Mouse (Mus musculus) limb, embryonic 10.5 days (tissue): Measurements from ENCODE around the gene Psmd12. TPM values are rescaled to one million over a fixed set of nuclear protein-coding genes. Genes with fewer than 3 reads are reported as not detected.

Experiments used
- DNase-seq: peaks from one replicate; pipeline ENCODE4 v3.0.0-alpha.2; 2017; ENCODE audit warnings: low spot score
- H3K27ac ChIP-seq: fragments of 300-500 bp; sonication (generic); 2 replicates; pipeline ENCODE4 v1.5.1; 2016; ENCODE audit warnings: mild to moderate bottlenecking
- H3K27me3 ChIP-seq: fragments of 300-500 bp; sonication (generic); 2 replicates; pipeline ENCODE4 v1.6.1; 2016; ENCODE audit warnings: low read depth, mild to moderate bottlenecking; ENCODE audit not compliant: poor library complexity, severe bottlenecking
- H3K36me3 ChIP-seq: fragments of 300-500 bp; sonication (generic); 2 replicates; pipeline ENCODE4 v1.6.1; 2016; ENCODE audit warnings: mild to moderate bottlenecking, moderate library complexity
- H3K4me1 ChIP-seq: fragments of 300-500 bp; sonication (generic); 2 replicates; pipeline ENCODE4 v1.6.1; 2016
- H3K4me3 ChIP-seq: fragments of 300-500 bp; sonication (generic); 2 replicates; pipeline ENCODE4 v1.5.1; 2016; ENCODE audit warnings: mild to moderate bottlenecking, moderate library complexity
- H3K9me3 ChIP-seq: fragments of 300-500 bp; sonication (generic); replicated peaks from 2 replicates; pipeline ENCODE4 v1.6.1; 2016; ENCODE audit warnings: mild to moderate bottlenecking
- WGBS: fragments of 180-500 bp; shearing (Covaris S2); methylation state at CpG from one replicate; pipeline ENCODE4 v1.1.7; 2016; 5-methylcytosine and 5-hydroxymethylcytosine counted together
- polyA plus RNA-seq: library from polyadenylated mRNA; unstranded; fragments of >200 nt; fragmentation: Nextera tagmentation; extraction: Ambion mirVana; gene quantifications from 2 replicates; pipeline ENCODE4 v1.2.1, GENCODE M21; 2016

Psmd12 gene
- polyA plus RNA-seq, 1 experiment from 2014 or later, result 229 TPM

- 48% methylated on average over 8 of the region's 8 CpGs for WGBS
- Histone ChIP-seq H3K9me3 (no peaks in the 10 kb centered on the region), H3K27ac (peak overlapping the region; percentile 42; the same call in 1 of the 2 replicates), H3K27me3 (no peaks in the 10 kb centered on the region), H3K4me3 (no peak overlapping the region), H3K36me3 (no peaks in the 10 kb centered on the region), H3K4me1 (peaks cover 7% of the 10 kb centered on the region)
- no peak for DNase-seq
Measured at GRCm38 (mm10) chr11:107529320-107529719, 50.0 kb downstream of the Psmd12 start.

- Histone ChIP-seq H3K4me3 (no peak overlapping the region), H3K27ac (no peak overlapping the region), H3K4me1 (peaks cover 7% of the 10 kb centered on the region), H3K36me3 (no peaks in the 10 kb centered on the region), H3K9me3 (no peaks in the 10 kb centered on the region), H3K27me3 (no peaks in the 10 kb centered on the region)
- no peak for DNase-seq
- 81% methylated on average over 4 of the region's 4 CpGs for WGBS
Measured at GRCm38 (mm10) chr11:107531445-107531844, 52.2 kb downstream of the Psmd12 start.

- Histone ChIP-seq H3K27me3 (no peaks in the 10 kb centered on the region), H3K27ac (no peak overlapping the region), H3K9me3 (no peaks in the 10 kb centered on the region), H3K36me3 (no peaks in the 10 kb centered on the region), H3K4me1 (peaks cover 7% of the 10 kb centered on the region), H3K4me3 (no peak overlapping the region)
- DNase-seq, result no peak
- WGBS, result 38% methylated on average over 5 of the region's 5 CpGs
Measured at GRCm38 (mm10) chr11:107532271-107532670, 53.0 kb downstream of the Psmd12 start.

- 90% methylated on average over 4 of the region's 4 CpGs for WGBS
Measured at GRCm38 (mm10) chr11:107538994-107539393, 59.7 kb downstream of the Psmd12 start.

GRCm38 (mm10) chr11:107540339-107540738 is 61.1 kb downstream of the Psmd12 start:
- H3K27me3 ChIP-seq, result no peaks in the 10 kb centered on the region
- H3K36me3 ChIP-seq, result no peaks in the 10 kb centered on the region
- H3K27ac ChIP-seq, result no peak overlapping the region
- WGBS, result 88% methylated on average over 1 of the region's 1 CpGs
- H3K9me3 ChIP-seq, result no peaks in the 10 kb centered on the region
- no peak for DNase-seq
- no peaks in the 10 kb centered on the region for H3K4me1 ChIP-seq
- H3K4me3 ChIP-seq, result no peak overlapping the region

More at GRCm38 (mm10) chr11:107538994-107539393, 59.7 kb downstream of the Psmd12 start:
- H3K36me3 ChIP-seq, result no peaks in the 10 kb centered on the region
- no peaks in the 10 kb centered on the region for H3K4me1 ChIP-seq
- no peaks in the 10 kb centered on the region for H3K27me3 ChIP-seq
- no peak overlapping the region for H3K4me3 ChIP-seq
- H3K9me3 ChIP-seq, result no peaks in the 10 kb centered on the region
- H3K27ac ChIP-seq, result no peak overlapping the region
- DNase-seq, result no peak

GRCm38 (mm10) chr11:107545747-107546476 is 66.6 kb downstream of the Psmd12 start:
- WGBS, result 26% methylated on average over 13 of the region's 13 CpGs
- Histone ChIP-seq H3K27me3 (no peaks in the 10 kb centered on the region), H3K36me3 (peaks cover 17% of the 10 kb centered on the region), H3K4me3 (peak overlapping the region; percentile 96), H3K4me1 (peaks cover 20% of the 10 kb centered on the region), H3K9me3 (no peaks in the 10 kb centered on the region), H3K27ac (peak overlapping the region; percentile 89; the same call in 1 of the 2 replicates)
- DNase-seq, result peak; percentile 31

GRCm38 (mm10) chr11:107546667-107547301 is 67.5 kb downstream of the Psmd12 start:
- H3K27me3 ChIP-seq, result no peaks in the 10 kb centered on the region

GRCm38 (mm10) chr11:107547351-107548203 is 68.3 kb downstream of the Psmd12 start, which contains the start of gene Helz:
Gene Helz (plus strand): TSS chr11:107547930.
- Histone ChIP-seq H3K9me3 (no peaks in the 10 kb centered on the region), H3K4me1 (peaks cover 20% of the 10 kb centered on the region), H3K4me3 (peak within 1 kb of the TSS; percentile 96), H3K27me3 (no peaks in the 10 kb centered on the region), H3K36me3 (peaks cover 33% of the 10 kb centered on the region), H3K27ac (peak within 1 kb of the TSS; percentile 89)
- DNase-seq, result peak; percentile 88
- WGBS, result under 1% methylated on average over 67 of the region's 70 CpGs

More at GRCm38 (mm10) chr11:107546667-107547301, 67.5 kb downstream of the Psmd12 start:
- Histone ChIP-seq H3K36me3 (peaks cover 25% of the 10 kb centered on the region), H3K27ac (peak overlapping the region; percentile 89), H3K9me3 (no peaks in the 10 kb centered on the region), H3K4me1 (peaks cover 20% of the 10 kb centered on the region), H3K4me3 (peak overlapping the region; percentile 96)
- under 1% methylated on average over 37 of the region's 37 CpGs for WGBS
- DNase-seq, result peak; percentile 86

GRCm38 (mm10) chr11:107548204-107548975 is 69.1 kb downstream of the Psmd12 start:
- no peak for DNase-seq
- H3K4me3 ChIP-seq, result peak overlapping the region; percentile 96
- peaks cover 40% of the 10 kb centered on the region for H3K36me3 ChIP-seq
- H3K9me3 ChIP-seq, result no peaks in the 10 kb centered on the region
- peaks cover 20% of the 10 kb centered on the region for H3K4me1 ChIP-seq
- H3K27ac ChIP-seq, result peak overlapping the region; percentile 89
- H3K27me3 ChIP-seq, result no peaks in the 10 kb centered on the region
- WGBS, result 8% methylated on average over 39 of the region's 39 CpGs

Other genes starting within 250 kb of the Psmd12 start
- 31.6 and 37.1 TPM in 2 replicates for gene Pitpnc1, start 8.8 kb upstream of the Psmd12 start, polyA plus RNA-seq
- gene Helz, start 68.4 kb downstream of the Psmd12 start, polyA plus RNA-seq, result 23.7 and 24.8 TPM in 2 replicates
- not detected in 2 replicates for gene Cacng1, start 237.0 kb downstream of the Psmd12 start, polyA plus RNA-seq